Comparison of ENCODE assay signal across 23 mouse cellular contexts in genomic region chr5:65914342-65914741, GRCm38 (mm10). TPM values are rescaled to one million over a fixed set of nuclear protein-coding genes. Genes with fewer than 3 reads are reported as not detected.
DNase-seq lines count a peak whose midpoint lies in the region; TF ChIP-seq lines count a peak whose summit lies in the region.
"Had no signal": no experiment of that assay in that cellular context is flagged by ENCODE, and none has a peak within 500 bp of the region (broad histone marks: within the 10 kb centered on the region; RNA-seq: fewer than 3 reads in every experiment).

No protein-coding gene starts in this region.

- H3K27ac ChIP-seq in left cerebral cortex, adult 2 months, result no peak overlapping the region
- H3K27ac ChIP-seq: embryonic facial prominence, embryonic 10.5 days; embryonic facial prominence, embryonic 12.5 days; forebrain, embryonic 13.5 days; forebrain, embryonic 15.5 days had no signal

- no peak overlapping the region for H3K4me3 ChIP-seq in left cerebral cortex, adult 2 months
- H3K4me3 ChIP-seq: embryonic facial prominence, embryonic 10.5 days; embryonic facial prominence, embryonic 12.5 days; forebrain, embryonic 13.5 days; forebrain, embryonic 15.5 days had no signal

- no peak for TF ChIP-seq CTCF in left cerebral cortex, adult 2 months (IDR thresholded peaks at IDR 0.05)

- intact Hi-C loops in left cerebral cortex, adult 2 months (cut with DNase I), result no loop called here

- DNase-seq in CD4-positive helper T cell, adult 2 months (ENCODE audit: low read depth, low spot score), result peak; percentile 56
- peak; percentile 72 for DNase-seq in induced T-regulatory cell, adult 2 months (ENCODE audit: low read depth)
- DNase-seq in naive thymus-derived CD4-positive, alpha-beta T cell, adult 2 months (ENCODE audit: low read depth), result peak; percentile 30
- no peak for DNase-seq in left cerebral cortex, adult 2 months (ENCODE audit: extremely low spot score in 1 of 2, low spot score in 2 of 2)
- DNase-seq in thymus, postnatal 0 days (ENCODE audit: low spot score), result no peak
- DNase-seq: adrenal gland, adult 8-10 months; adrenal gland, postnatal 14 days; adrenal gland, postnatal 36 days; B cell, adult 2 months; cerebellum, adult 11-12 months; cerebellum, adult 2 months; cerebellum, adult 9-10 months; cerebellum, postnatal 25 days; forebrain, postnatal 0 days had no signal

RNA-seq across cellular contexts. Expression of gene Chrna9, which starts 20.4 kb away (rescaled TPM):
- total RNA-seq in left cerebral cortex, adult 2 months (2021), result not detected
- polyA plus RNA-seq in thymus, postnatal 0 days (2015; fragmentation: Nextera tagmentation; extraction: Ambion mirVana), result 244 and 286 TPM in 2 replicates
- total RNA-seq: adrenal gland, adult 8-10 months; adrenal gland, postnatal 36 days; CH12.LX had no signal
- polyA plus RNA-seq: cerebellum, adult 2 months; cortical plate, adult 2 months; forebrain, embryonic 11.5 days; forebrain, embryonic 13.5 days; forebrain, embryonic 15.5 days; forebrain, postnatal 0 days; G1E; Patski had no signal

RNA-seq across cellular contexts. Expression of gene Rhoh, which starts 53.3 kb away (rescaled TPM):
- total RNA-seq in left cerebral cortex, adult 2 months (2021), result under 1 TPM; 0.63 to 0.84 TPM
- polyA plus RNA-seq in thymus, postnatal 0 days (2015; fragmentation: Nextera tagmentation; extraction: Ambion mirVana), result 174 and 206 TPM in 2 replicates
- polyA plus RNA-seq: G1E had no signal

Comparison
In these comparisons a context has a peak if more than half of its experiments do, and no peak if none do; other contexts are left out.
1. DNase-seq: peak in CD4-positive helper T cell, adult 2 months (single experiment), induced T-regulatory cell, adult 2 months (single experiment) and naive thymus-derived CD4-positive, alpha-beta T cell, adult 2 months (single experiment); none in left cerebral cortex, adult 2 months (0 of 2) and thymus, postnatal 0 days (single experiment).